Comparison of ENCODE assay signal across 22 mouse cellular contexts in genomic region chr13:111659430-111659829, GRCm38 (mm10). TPM values are rescaled to one million over a fixed set of nuclear protein-coding genes. Genes with fewer than 3 reads are reported as not detected.
DNase-seq lines count a peak whose midpoint lies in the region; ATAC-seq and TF ChIP-seq lines count a peak whose summit lies in the region.
"Had no signal": no experiment of that assay in that cellular context is flagged by ENCODE, and none has a peak within 500 bp of the region (broad histone marks: within the 10 kb centered on the region; RNA-seq: fewer than 3 reads in every experiment).

No protein-coding gene starts in this region.

- H3K36me3 ChIP-seq in G1E (replicated peaks) = no peaks in the 10 kb centered on the region
- H3K36me3 ChIP-seq in limb, embryonic 15.5 days = no peaks in the 10 kb centered on the region
- H3K36me3 ChIP-seq in midbrain, embryonic 14.5 days (ENCODE audit: control insufficient read depth, insufficient read depth, low read length) = no peaks in the 10 kb centered on the region
- H3K36me3 ChIP-seq in hindbrain, embryonic 14.5 days (replicated peaks; ENCODE audit: control insufficient read depth, insufficient read depth) = no peaks in the 10 kb centered on the region
- H3K36me3 ChIP-seq: embryonic facial prominence, embryonic 12.5 days; forebrain, embryonic 10.5 days; hindbrain, embryonic 10.5 days; hindbrain, embryonic 13.5 days had no signal

- H3K27me3 ChIP-seq in G1E (ENCODE audit: insufficient read depth, low read length) = no peaks in the 10 kb centered on the region
- no peaks in the 10 kb centered on the region for H3K27me3 ChIP-seq in limb, embryonic 15.5 days
- no peaks in the 10 kb centered on the region for H3K27me3 ChIP-seq in midbrain, embryonic 14.5 days (ENCODE audit: control insufficient read depth, insufficient read depth, low read length)
- no peaks in the 10 kb centered on the region for H3K27me3 ChIP-seq in hindbrain, embryonic 14.5 days (ENCODE audit: control insufficient read depth, insufficient read depth, low read length)
- H3K27me3 ChIP-seq: CH12.LX; embryonic facial prominence, embryonic 12.5 days; forebrain, embryonic 13.5 days; hindbrain, embryonic 13.5 days had no signal

- H3K27ac ChIP-seq in limb, embryonic 15.5 days = peak overlapping the region; percentile 85
- H3K27ac ChIP-seq in midbrain, embryonic 14.5 days (replicated peaks; ENCODE audit: low read depth, low read length) = no peak overlapping the region
- H3K27ac ChIP-seq in hindbrain, embryonic 14.5 days = no peak overlapping the region
- H3K27ac ChIP-seq: forebrain, embryonic 10.5 days; forebrain, embryonic 13.5 days; hindbrain, embryonic 10.5 days; hindbrain, embryonic 13.5 days; hindbrain, postnatal 0 days had no signal

- H3K4me3 ChIP-seq in G1E (ENCODE audit: low read depth, low read length) = peak overlapping the region; percentile 38; the same call in 1 of the 2 replicates
- no peak overlapping the region for H3K4me3 ChIP-seq in limb, embryonic 15.5 days
- no peak overlapping the region for H3K4me3 ChIP-seq in midbrain, embryonic 14.5 days (replicated peaks; ENCODE audit: low read depth, low read length)
- no peak overlapping the region for H3K4me3 ChIP-seq in hindbrain, embryonic 14.5 days (replicated peaks; ENCODE audit: low read length)
- H3K4me3 ChIP-seq: embryonic facial prominence, embryonic 12.5 days; forebrain, embryonic 10.5 days; forebrain, embryonic 13.5 days; hindbrain, embryonic 10.5 days; hindbrain, embryonic 13.5 days had no signal

- TF ChIP-seq CTCF in G1E (IDR thresholded peaks at IDR 0.05; ENCODE audit: low read depth, low read length) = no peak

- WGBS in limb, embryonic 15.5 days = 69% methylated on average over 8 of the region's 8 CpGs
- WGBS in midbrain, embryonic 14.5 days = 80% methylated on average over 8 of the region's 8 CpGs
- 80% methylated on average over 8 of the region's 8 CpGs for WGBS in hindbrain, embryonic 14.5 days

- no peaks in the 10 kb centered on the region for H3K9me3 ChIP-seq in G1E (replicated peaks)
- no peaks in the 10 kb centered on the region for H3K9me3 ChIP-seq in limb, embryonic 15.5 days
- no peaks in the 10 kb centered on the region for H3K9me3 ChIP-seq in midbrain, embryonic 14.5 days (ENCODE audit: control insufficient read depth, low read length)
- no peaks in the 10 kb centered on the region for H3K9me3 ChIP-seq in hindbrain, embryonic 14.5 days (ENCODE audit: control insufficient read depth, low read length)
- H3K9me3 ChIP-seq: embryonic facial prominence, embryonic 12.5 days; forebrain, embryonic 10.5 days; forebrain, embryonic 13.5 days; hindbrain, embryonic 10.5 days; hindbrain, embryonic 13.5 days had no signal

- DNase-seq in heart, adult 11 months = peak; percentile 19
- DNase-seq in heart, postnatal 4 days = no peak
- no peak for DNase-seq in G1E (ENCODE audit: low spot score)
- DNase-seq in testis, postnatal 14 days (ENCODE audit: low spot score) = peak; percentile 77
- DNase-seq in midbrain, embryonic 14.5 days = no peak
- no peak for DNase-seq in hindbrain, embryonic 14.5 days (ENCODE audit: low spot score)
- DNase-seq: adrenal gland, adult 2 months; B cell, adult 2 months; cerebellum, adult 11-12 months; cerebellum, adult 8-10 months; cerebellum, postnatal 36 days had no signal

- H3K4me1 ChIP-seq in G1E (ENCODE audit: insufficient read depth, low read depth, low read length) = peaks cover 63% of the 10 kb centered on the region
- H3K4me1 ChIP-seq in limb, embryonic 15.5 days = peaks cover 20% of the 10 kb centered on the region
- H3K4me1 ChIP-seq in midbrain, embryonic 14.5 days (ENCODE audit: control insufficient read depth, insufficient read depth, low read length) = no peaks in the 10 kb centered on the region
- H3K4me1 ChIP-seq in hindbrain, embryonic 14.5 days (replicated peaks; ENCODE audit: control insufficient read depth, insufficient read depth, low read length) = no peaks in the 10 kb centered on the region
- H3K4me1 ChIP-seq: forebrain, embryonic 13.5 days had no signal

- H3K9ac ChIP-seq in limb, embryonic 15.5 days = no peak overlapping the region
- H3K9ac ChIP-seq in midbrain, embryonic 14.5 days (replicated peaks; ENCODE audit: low read length) = no peak overlapping the region
- no peak overlapping the region for H3K9ac ChIP-seq in hindbrain, embryonic 14.5 days
- H3K9ac ChIP-seq: embryonic facial prominence, embryonic 12.5 days; forebrain, embryonic 13.5 days; hindbrain, embryonic 13.5 days had no signal

- no peak overlapping the region for H3K4me2 ChIP-seq in limb, embryonic 15.5 days
- H3K4me2 ChIP-seq in midbrain, embryonic 14.5 days (ENCODE audit: low read length) = no peak overlapping the region
- no peak overlapping the region for H3K4me2 ChIP-seq in hindbrain, embryonic 14.5 days (replicated peaks)
- H3K4me2 ChIP-seq: embryonic facial prominence, embryonic 12.5 days; forebrain, embryonic 13.5 days; heart, embryonic 11.5 days; hindbrain, embryonic 13.5 days had no signal

- ATAC-seq in G1E (ENCODE audit: extremely low read depth, insufficient number of reproducible peaks, low FRiP score, poor library complexity, severe bottlenecking) = no peak
- ATAC-seq in limb, embryonic 15.5 days (ENCODE audit: insufficient number of reproducible peaks, low FRiP score, low TSS enrichment, low read depth) = no peak
- no peak for ATAC-seq in midbrain, embryonic 14.5 days (ENCODE audit: low FRiP score, low TSS enrichment)
- no peak for ATAC-seq in hindbrain, embryonic 14.5 days (ENCODE audit: low FRiP score)
- ATAC-seq: forebrain, embryonic 13.5 days; forebrain, embryonic 16.5 days; hindbrain, postnatal 0 days; inflammation-experienced regulatory T-cells, adult 6 months had no signal

RNA-seq across cellular contexts. Expression of gene Mier3, which starts 21.3 kb away (rescaled TPM):
- 10 to 100 TPM; 26.7 to 26.9 TPM for total RNA-seq in heart, postnatal 4 days (2021)
- total RNA-seq in G1E (2014; fragmentation: Nextera tagmentation) (65.3 and 89.2 TPM in 2 replicates), G1E (2017) (59.3 and 68.6 TPM in 2 replicates)
- polyA plus RNA-seq in G1E (2012) = 0.96 and 1.6 TPM in 2 replicates
- polyA plus RNA-seq in limb, embryonic 15.5 days (2015; fragmentation: Nextera tagmentation; extraction: Ambion mirVana) = 21.6 and 25.2 TPM in 2 replicates
- 27.5 and 27.9 TPM in 2 replicates for polyA plus RNA-seq in midbrain, embryonic 14.5 days (2014; fragmentation: Nextera tagmentation; extraction: Ambion mirVana)
- polyA plus RNA-seq in hindbrain, embryonic 14.5 days (2014; fragmentation: Nextera tagmentation; extraction: Ambion mirVana) = 22.9 and 23.3 TPM in 2 replicates

Comparison
In these comparisons a context has a peak if more than half of its experiments do, and no peak if none do; other contexts are left out.
1. DNase-seq: peak in heart, adult 11 months (single experiment) and testis, postnatal 14 days (single experiment); none in heart, postnatal 4 days (single experiment), G1E (single experiment), midbrain, embryonic 14.5 days (single experiment) and hindbrain, embryonic 14.5 days (single experiment).